Mouse (Mus musculus): Measurements from ENCODE around the gene Hspa4.
"Not testable (repeated sequence)": the region's sequence is repeated elsewhere in the genome, so short reads cannot be mapped to it uniquely, and the experiment has no call there.

The Hspa4 gene

GRCm38 (mm10) chr11:53300330-53301166, at the start of gene Hspa4:
Gene Hspa4 (minus strand): TSS chr11:53300457.
- DNase-seq = peak; percentile 97 to 98

- no peak for DNase-seq
Measured at GRCm38 (mm10) chr11:53345738-53346137, 45.5 kb upstream of the Hspa4 start.

GRCm38 (mm10) chr11:53345328-53345727, 45.1 kb upstream of the Hspa4 start:
- DNase-seq = no peak

GRCm38 (mm10) chr11:53342711-53343110, 42.5 kb upstream of the Hspa4 start:
- no peak for DNase-seq

- not testable (repeated sequence) for DNase-seq
Measured at GRCm38 (mm10) chr11:53341019-53341418, 40.8 kb upstream of the Hspa4 start.

GRCm38 (mm10) chr11:53337684-53338083, 37.4 kb upstream of the Hspa4 start:
- no peak for DNase-seq

GRCm38 (mm10) chr11:53336924-53337323, 36.7 kb upstream of the Hspa4 start:
- no peak for DNase-seq

- DNase-seq = no peak
Measured at GRCm38 (mm10) chr11:53336182-53336571, 35.9 kb upstream of the Hspa4 start.

- no peak for DNase-seq
Measured at GRCm38 (mm10) chr11:53335505-53336181, 35.4 kb upstream of the Hspa4 start.

- no peak for DNase-seq
Measured at GRCm38 (mm10) chr11:53332076-53332680, 31.9 kb upstream of the Hspa4 start.

GRCm38 (mm10) chr11:53331121-53331520, 30.9 kb upstream of the Hspa4 start:
- DNase-seq = no peak

GRCm38 (mm10) chr11:53330325-53330724, 30.1 kb upstream of the Hspa4 start:
- no peak for DNase-seq

GRCm38 (mm10) chr11:53324512-53324968, 24.3 kb upstream of the Hspa4 start, which contains the start of gene Zcchc10:
Gene Zcchc10 (plus strand): TSS chr11:53324679.
- DNase-seq = peak; percentile 86 to 87

GRCm38 (mm10) chr11:53319867-53320266, 19.6 kb upstream of the Hspa4 start:
- DNase-seq = not testable (repeated sequence)

GRCm38 (mm10) chr11:53318568-53318967, 18.3 kb upstream of the Hspa4 start:
- DNase-seq = not testable (repeated sequence)

- no peak for DNase-seq
Measured at GRCm38 (mm10) chr11:53318041-53318440, 17.8 kb upstream of the Hspa4 start.

- DNase-seq = no peak
Measured at GRCm38 (mm10) chr11:53316996-53317395, 16.7 kb upstream of the Hspa4 start.

- no peak for DNase-seq
Measured at GRCm38 (mm10) chr11:53314770-53315173, 14.5 kb upstream of the Hspa4 start.

- DNase-seq = not testable (repeated sequence)
Measured at GRCm38 (mm10) chr11:53312823-53313222, 12.6 kb upstream of the Hspa4 start.

GRCm38 (mm10) chr11:53311385-53311784, 11.1 kb upstream of the Hspa4 start:
- no peak for DNase-seq

- DNase-seq = no peak
Measured at GRCm38 (mm10) chr11:53308884-53309310, 8.6 kb upstream of the Hspa4 start.

GRCm38 (mm10) chr11:53308251-53308864, 8.1 kb upstream of the Hspa4 start:
- no peak for DNase-seq

GRCm38 (mm10) chr11:53307558-53308065, 7.4 kb upstream of the Hspa4 start:
- no peak for DNase-seq
